Mouse (Mus musculus) forebrain, embryonic 10.5 days (tissue): Measurements from ENCODE around the gene Hsph1. TPM values are rescaled to one million over a fixed set of nuclear protein-coding genes. Genes with fewer than 3 reads are reported as not detected.
A peak's percentile ranks its signal among the peaks of the same experiment; 100 is the strongest.

ENCODE experiments used
- DNase-seq: peaks from one replicate; pipeline ENCODE4 v3.0.0-alpha.2; 2017; ENCODE audit warnings: low spot score; ENCODE audit errors: extremely low spot score
- H3K27ac ChIP-seq: fragments of 300-500 bp; sonication (generic); 2 replicates; pipeline ENCODE4 v1.5.1; 2016; ENCODE audit warnings: mild to moderate bottlenecking
- H3K27me3 ChIP-seq: fragments of 300-500 bp; sonication (generic); 2 replicates; pipeline ENCODE4 v1.6.1; 2016; ENCODE audit warnings: mild to moderate bottlenecking; ENCODE audit not compliant: poor library complexity, severe bottlenecking
- H3K36me3 ChIP-seq: fragments of 300-500 bp; sonication (generic); replicated peaks from 2 replicates; pipeline ENCODE4 v1.6.1; 2016; ENCODE audit warnings: mild to moderate bottlenecking, moderate library complexity
- H3K4me1 ChIP-seq: fragments of 300-500 bp; sonication (generic); 2 replicates; pipeline ENCODE4 v1.6.1; 2016
- H3K4me3 ChIP-seq: fragments of 300-500 bp; sonication (generic); 2 replicates; pipeline ENCODE4 v1.5.1; 2016; ENCODE audit warnings: mild to moderate bottlenecking, moderate library complexity
- H3K9me3 ChIP-seq: fragments of 300-500 bp; sonication (generic); 2 replicates; pipeline ENCODE4 v1.6.1; 2016; ENCODE audit warnings: mild to moderate bottlenecking, moderate library complexity
- WGBS: fragments of 180-500 bp; shearing (Covaris S2); methylation state at CpG from one replicate; pipeline ENCODE4 v1.1.7; 2016; 5-methylcytosine and 5-hydroxymethylcytosine counted together
- polyA plus RNA-seq: library from polyadenylated mRNA; unstranded; fragments of >200 nt; fragmentation: Nextera tagmentation; extraction: Ambion mirVana; gene quantifications from 2 replicates; pipeline ENCODE4 v1.2.1, GENCODE M21; 2016

Hsph1 gene
- polyA plus RNA-seq, 1 experiment from 2014 or later: 126 TPM

GRCm38 (mm10) chr5:149576977-149577376 is 59.2 kb downstream of the Hsph1 start:
- no peak for DNase-seq
- WGBS: 67% methylated on average over 10 of the region's 10 CpGs
- no peaks in the 10 kb centered on the region for H3K9me3 ChIP-seq
- peaks cover 12% of the 10 kb centered on the region for H3K4me1 ChIP-seq
- H3K36me3 ChIP-seq: no peaks in the 10 kb centered on the region
- no peaks in the 10 kb centered on the region for H3K27me3 ChIP-seq
- no peak overlapping the region for H3K4me3 ChIP-seq
- H3K27ac ChIP-seq: peak overlapping the region; percentile 48; the same call in 1 of the 2 replicates

DNA sequence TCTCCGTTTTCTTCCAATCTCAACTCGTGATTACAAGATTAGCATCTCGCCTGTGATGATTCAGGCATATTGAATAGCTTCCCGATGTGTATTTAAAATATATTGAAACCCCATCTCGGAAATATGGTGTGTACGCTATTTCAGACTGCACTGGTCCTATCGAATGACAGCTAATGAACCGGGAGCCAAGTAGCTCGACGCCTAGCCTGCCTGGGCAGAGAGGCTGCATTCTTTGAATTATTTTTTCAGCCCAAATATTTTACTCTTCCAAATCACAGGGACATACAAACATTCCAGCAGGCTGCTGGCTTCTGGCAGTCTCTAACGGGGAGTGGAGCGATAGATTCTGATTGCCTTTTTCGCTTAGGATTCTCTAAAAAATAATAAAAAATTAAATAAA is 67.2 kb downstream of the Hsph1 start:
- Histone ChIP-seq H3K27ac (no peak overlapping the region), H3K36me3 (no peaks in the 10 kb centered on the region), H3K4me1 (peaks cover 21% of the 10 kb centered on the region), H3K27me3 (no peaks in the 10 kb centered on the region), H3K9me3 (no peaks in the 10 kb centered on the region), H3K4me3 (no peak overlapping the region)
- DNase-seq: no peak
- WGBS: 88% methylated on average over 13 of the region's 13 CpGs

DNA sequence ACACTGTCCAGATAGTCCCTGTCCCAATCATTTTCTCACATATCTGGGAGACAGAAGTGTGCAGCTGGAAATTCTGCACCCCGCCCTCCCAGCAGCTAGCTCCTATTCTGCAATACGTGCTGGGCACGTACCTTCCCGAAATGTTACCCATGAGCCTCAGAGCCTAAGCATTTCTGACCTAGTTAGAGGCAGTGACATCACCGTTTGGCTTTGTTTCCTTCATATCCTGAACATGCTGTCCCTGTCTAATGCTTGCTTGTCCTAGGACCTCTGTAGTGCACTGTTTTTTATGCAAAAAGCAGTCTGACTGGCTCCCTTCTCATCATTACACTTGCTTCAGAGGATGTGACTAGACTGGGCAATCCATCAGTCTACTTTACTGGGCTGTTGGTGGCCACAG is 69.2 kb downstream of the Hsph1 start:
- Histone ChIP-seq H3K27ac (no peak overlapping the region), H3K27me3 (no peaks in the 10 kb centered on the region), H3K36me3 (no peaks in the 10 kb centered on the region), H3K9me3 (no peaks in the 10 kb centered on the region), H3K4me3 (no peak overlapping the region), H3K4me1 (peaks cover 26% of the 10 kb centered on the region)
- WGBS: 87% methylated on average over 5 of the region's 5 CpGs
- no peak for DNase-seq

GRCm38 (mm10) chr5:149566026-149566425 is 70.2 kb downstream of the Hsph1 start:
- peak overlapping the region; percentile 8; the same call in 1 of the 2 replicates for H3K27ac ChIP-seq
- no peaks in the 10 kb centered on the region for H3K9me3 ChIP-seq
- peaks cover 32% of the 10 kb centered on the region for H3K4me1 ChIP-seq
- no peak for DNase-seq
- WGBS: 53% methylated on average over 11 of the region's 11 CpGs
- H3K36me3 ChIP-seq: no peaks in the 10 kb centered on the region
- H3K4me3 ChIP-seq: no peak overlapping the region
- no peaks in the 10 kb centered on the region for H3K27me3 ChIP-seq

Other genes with a start within 250 kb of the Hsph1 start
- gene Medag, start 224.6 kb downstream of the Hsph1 start, polyA plus RNA-seq: 0.47 and 0.60 TPM in 2 replicates
- 1.5 and 2.2 TPM in 2 replicates for gene Tex26, start 196.7 kb downstream of the Hsph1 start, polyA plus RNA-seq
- gene Wdr95, start 107.7 kb downstream of the Hsph1 start, polyA plus RNA-seq: not detected in 2 replicates
- 14.9 and 15.4 TPM in 2 replicates for gene B3glct, start 41.9 kb upstream of the Hsph1 start, polyA plus RNA-seq